Mouse (Mus musculus): ENCODE data around the gene Slbp.

DNA sequence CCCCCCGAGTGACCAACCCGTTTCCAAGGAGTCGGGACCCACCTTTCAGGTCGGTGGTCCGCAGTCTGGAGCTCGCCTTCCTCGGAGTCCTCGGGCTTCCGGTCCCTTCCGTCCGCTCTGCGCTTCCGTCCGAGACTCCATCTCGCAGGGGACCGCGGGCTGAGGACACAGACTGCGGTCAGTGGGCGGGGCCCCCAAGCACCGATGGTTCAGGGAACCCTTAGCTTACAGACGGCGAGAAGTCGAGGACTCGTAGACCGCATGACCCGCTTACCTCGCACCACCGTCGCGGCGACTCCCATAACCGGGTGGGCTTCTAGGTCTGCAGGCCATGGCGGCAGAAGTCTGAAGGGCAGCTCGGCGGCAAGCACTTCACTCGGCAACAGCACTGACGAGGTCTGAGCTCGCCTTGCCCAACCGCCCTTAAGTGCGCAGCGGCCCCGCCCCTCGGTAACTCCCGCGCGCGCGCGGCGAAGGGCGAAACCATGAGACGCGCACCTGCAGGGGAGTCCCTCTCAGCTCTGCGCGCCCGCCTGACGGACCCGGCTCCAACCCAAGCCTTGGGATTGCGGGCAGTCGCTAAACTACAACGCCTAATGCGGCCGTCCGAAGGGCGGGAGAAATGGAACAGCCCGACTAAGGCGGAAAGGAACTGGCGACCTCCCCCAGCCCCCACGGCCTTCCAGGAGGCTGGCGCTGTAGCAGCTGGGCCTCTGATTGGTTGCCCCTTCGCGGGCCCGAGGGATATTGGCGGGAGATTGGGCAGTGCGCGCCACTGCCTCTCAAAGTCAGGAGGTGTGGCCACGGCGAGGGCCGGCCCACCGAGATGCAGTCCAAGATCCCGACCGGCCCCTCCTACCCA, at the start of gene Slbp:
- TF ChIP-seq POLR2A (IDR thresholded peaks at IDR 0.05; ENCODE audit: control insufficient read depth, extremely low read depth, insufficient read depth, low read length, poor library complexity) (peak; percentile 91), CTCF (IDR thresholded peaks at IDR 0.05; ENCODE audit: borderline replicate concordance, control insufficient read depth, extremely low read depth, insufficient read depth, low read length, poor library complexity) (0 out of 2 replicates have a peak, but pooled peaks have one; percentile 10)
